Mouse (Mus musculus): ENCODE results near the gene 1700025F22Rik. TPM values are rescaled to one million over a fixed set of nuclear protein-coding genes. Genes with fewer than 3 reads are reported as not detected.
"Not testable (repeated sequence)": the region's sequence is repeated elsewhere in the genome, so short reads cannot be mapped to it uniquely, and the experiment has no call there.

Gene 1700025F22Rik
- not detected for total RNA-seq (2021)
- long read RNA-seq, experiment 1 = 0 reads
- long read RNA-seq, experiment 2 = 0 reads

DNA sequence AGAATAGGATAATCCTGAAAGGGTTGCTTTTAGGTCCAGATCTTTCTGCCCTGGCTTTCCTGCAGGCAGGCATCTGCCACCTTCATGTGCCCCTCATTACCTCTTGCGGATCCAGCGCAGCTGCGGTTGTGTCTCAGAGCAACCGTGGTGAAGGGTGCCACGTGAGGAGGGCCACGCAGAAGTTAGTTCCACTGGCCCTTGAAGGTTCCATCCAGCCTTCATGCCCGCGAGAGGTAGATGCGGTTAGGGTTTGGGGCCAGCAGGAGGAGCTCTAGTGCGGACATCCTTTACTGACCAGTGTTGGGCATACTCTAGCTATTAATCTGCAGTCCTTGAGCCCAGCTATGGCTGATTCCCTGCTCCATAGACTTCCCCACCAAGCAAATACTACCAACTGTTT lies at the start of gene 1700025F22Rik:
Gene 1700025F22Rik, minus strand, starts transcription at position 149 of the 400 bp plus-strand sequence.
- no peak for DNase-seq (ENCODE audit: low spot score in 2 of 2)
- intact Hi-C loops (cut with DNase I) = no loop called here

DNA sequence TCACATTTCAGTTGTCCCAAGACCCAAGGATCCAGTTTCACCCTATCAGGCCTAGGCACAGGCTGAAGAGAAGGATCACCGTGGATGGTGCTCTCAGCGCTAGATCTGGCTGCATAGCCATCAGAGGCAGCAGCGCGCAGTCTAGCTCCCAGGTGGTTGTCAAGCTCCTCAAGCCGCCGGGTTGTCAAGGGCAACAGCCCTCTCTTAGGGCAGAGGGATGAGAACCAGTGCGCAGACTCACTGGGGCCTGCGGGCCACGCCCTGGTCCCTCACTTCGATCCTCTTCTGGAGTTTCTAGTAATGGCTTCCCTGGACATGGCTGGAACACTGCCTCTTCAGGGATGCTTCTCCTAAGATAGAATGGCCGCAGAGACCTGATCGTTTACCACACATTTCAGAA lies 31.4 kb upstream of the 1700025F22Rik start, which contains the start of gene Ms4a13:
Gene Ms4a13, minus strand, starts transcription at position 192 of the 400 bp plus-strand sequence.
- no peak for DNase-seq (ENCODE audit: low spot score in 2 of 2)
- intact Hi-C loops (cut with DNase I) = no loop called here

DNA sequence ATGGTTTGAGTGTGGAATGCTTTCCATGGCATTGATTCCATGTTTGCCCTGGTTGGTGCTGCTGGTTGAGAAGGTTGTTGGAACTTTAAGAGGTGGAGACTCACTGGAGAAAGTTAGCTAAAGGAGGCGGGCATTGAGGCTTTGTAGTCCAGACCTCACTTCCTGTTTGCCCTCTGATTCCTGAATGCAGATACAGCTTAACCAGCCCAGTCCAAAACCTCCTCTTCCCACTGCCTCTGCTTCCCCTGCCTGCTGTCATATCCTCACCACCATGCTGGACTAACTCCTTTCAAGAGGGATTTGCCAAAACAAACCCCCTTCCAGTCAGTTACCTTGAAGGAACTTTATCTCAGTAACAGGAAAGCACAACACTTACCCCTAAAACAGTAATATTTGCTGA lies 27.4 kb upstream of the 1700025F22Rik start:
- no peak for DNase-seq (ENCODE audit: low spot score in 2 of 2)
- intact Hi-C loops (cut with DNase I) = no loop called here

DNA sequence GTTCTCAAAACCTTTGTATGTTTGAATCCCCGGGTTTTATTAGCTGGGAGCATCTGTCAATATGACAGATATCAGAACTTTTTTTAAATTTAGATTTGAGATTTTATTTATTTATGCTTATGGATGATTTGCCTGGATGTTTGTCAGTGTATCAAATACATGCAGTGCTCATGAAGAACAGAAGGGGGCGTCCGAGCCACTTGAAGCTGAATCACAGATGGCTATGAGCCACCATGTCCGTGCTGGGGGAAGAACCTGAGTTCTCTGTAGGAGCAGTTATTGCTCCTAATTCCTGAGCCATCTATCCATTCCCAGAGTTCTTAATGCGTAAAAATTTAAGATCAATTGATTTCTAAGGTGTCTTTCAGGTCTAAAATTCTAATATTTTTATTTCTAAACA lies 19.0 kb upstream of the 1700025F22Rik start:
- DNase-seq (ENCODE audit: low spot score in 2 of 2) = peak; percentile 3 to 4
- intact Hi-C loops (cut with DNase I) = no loop called here

DNA sequence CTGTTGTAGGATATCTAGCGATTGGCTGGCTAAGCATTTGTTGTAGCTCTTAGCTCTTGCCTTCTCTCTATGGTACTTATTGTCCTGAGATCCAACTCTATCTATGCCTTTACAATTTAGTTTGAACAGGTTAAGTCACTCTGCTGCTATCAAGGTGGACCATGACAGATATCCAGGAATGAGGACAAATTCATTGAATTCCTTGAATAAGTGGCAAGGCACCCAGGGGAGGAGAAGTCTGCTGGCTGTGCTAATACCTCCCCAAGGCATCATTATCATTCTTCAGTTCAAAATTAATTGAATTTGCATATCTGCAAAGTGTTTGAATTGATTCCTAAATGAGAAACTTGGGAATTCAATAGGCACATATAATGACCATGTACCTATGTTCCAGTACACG lies 12.3 kb upstream of the 1700025F22Rik start:
- DNase-seq (ENCODE audit: low spot score in 2 of 2) = no peak
- intact Hi-C loops (cut with DNase I) = no loop called here

DNA sequence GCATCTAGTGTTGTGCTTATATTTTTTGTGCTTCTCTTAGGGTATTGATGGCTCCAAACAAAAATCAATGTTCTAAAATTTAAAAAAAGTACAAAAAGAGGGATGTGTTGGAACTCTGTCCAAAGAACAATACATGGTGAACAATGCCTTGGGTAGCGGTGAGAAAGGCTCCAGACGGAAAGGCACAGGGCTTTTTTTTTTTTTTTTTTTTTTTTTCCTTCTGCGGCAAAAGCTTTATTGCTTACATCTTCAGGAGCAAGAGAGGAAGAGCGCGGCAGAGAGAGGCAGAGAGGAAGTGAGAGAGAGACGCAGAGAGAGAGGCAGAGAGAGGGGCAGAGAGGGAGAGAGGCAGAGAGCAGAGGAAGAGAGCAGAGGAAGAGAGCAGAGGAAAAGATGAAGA lies 7.2 kb downstream of the 1700025F22Rik start:
- intact Hi-C loops (cut with DNase I); DNase-seq (ENCODE audit: low spot score in 2 of 2): not testable (repeated sequence)

DNA sequence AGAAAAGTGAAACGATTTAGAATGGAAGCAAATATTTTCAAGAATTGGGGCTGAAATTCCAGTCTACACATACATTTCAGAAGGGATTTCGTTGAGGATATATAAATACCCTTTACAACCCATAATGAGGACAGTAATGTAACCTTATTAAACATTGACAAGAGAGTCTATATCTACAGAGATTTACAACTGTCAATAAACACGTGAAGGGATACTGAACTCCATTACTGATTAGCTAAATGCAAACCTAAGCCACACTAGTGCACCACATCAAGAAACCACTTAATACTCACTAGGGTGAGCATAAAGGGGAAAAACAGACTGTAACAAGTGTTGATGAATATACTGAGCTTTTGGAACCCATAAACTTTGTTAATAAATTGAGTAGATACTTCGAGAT lies 29.8 kb downstream of the 1700025F22Rik start:
- DNase-seq (ENCODE audit: low spot score in 2 of 2) = no peak

DNA sequence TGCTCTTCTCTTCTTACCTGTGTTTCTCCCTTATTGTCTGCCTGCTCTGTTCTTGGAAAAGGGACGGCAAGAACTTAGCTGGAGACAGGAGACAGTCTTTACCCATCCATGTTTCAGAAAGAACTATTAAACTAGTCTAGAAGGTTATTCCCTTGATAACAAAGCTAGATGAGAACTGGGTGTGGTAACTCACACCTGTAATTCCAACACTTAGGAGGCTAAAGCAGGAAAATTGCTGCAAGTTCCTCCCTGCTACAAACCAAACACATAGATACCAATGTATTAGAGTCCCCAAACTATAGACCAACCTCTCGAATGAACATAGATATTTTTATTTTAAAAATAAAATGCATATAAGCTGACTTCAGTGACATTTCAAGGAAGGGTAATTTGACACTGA lies 30.3 kb downstream of the 1700025F22Rik start:
- intact Hi-C loops (cut with DNase I) = no loop called here
- DNase-seq (ENCODE audit: low spot score in 2 of 2) = no peak

More for the DNA sequence above, 29.8 kb downstream of the 1700025F22Rik start:
- intact Hi-C loops (cut with DNase I) = no loop called here

DNA sequence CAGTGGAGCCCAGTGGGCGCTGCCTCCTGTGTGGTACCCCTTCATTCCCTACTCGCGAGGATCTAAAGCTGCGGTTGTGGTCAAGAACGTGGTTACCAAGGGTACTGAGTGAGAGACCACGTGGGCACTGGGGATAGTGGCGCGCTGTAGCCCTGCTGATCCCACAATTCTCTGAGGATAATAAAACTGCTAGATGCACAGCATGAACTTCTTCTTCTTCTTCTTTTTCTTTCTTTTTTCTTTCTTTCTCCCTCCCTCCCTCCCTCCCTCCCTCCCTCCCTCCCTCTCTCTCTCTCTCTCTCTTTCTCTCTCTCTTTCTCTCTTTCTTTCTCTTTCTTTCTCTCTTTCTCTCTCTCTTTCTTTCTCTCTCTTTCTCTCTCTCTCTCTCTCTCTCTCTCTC lies 34.3 kb downstream of the 1700025F22Rik start, which contains the start of gene 1700017D01Rik:
Gene 1700017D01Rik, minus strand, starts transcription at position 101 of the 400 bp plus-strand sequence.
- intact Hi-C loops (cut with DNase I); DNase-seq (ENCODE audit: low spot score in 2 of 2): not testable (repeated sequence)

DNA sequence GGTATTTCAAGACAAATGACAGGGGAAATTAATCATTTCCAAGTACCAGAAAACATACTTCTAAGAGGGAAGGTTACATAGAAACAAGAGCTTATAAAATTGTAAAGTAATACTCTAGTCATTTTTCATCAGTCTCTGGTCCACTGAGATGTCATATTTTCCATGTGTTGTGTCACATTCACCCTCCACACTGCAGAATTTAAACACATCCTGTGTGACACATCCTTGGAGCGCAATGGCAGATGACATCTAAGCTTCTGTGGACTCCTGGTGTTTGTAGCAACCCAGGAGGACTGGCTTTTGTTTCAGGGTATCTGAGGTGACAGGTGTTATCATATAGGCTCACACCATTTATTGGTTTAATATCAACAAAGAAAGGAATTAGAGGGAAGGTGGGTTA lies 35.4 kb downstream of the 1700025F22Rik start:
- intact Hi-C loops (cut with DNase I) = no loop called here
- DNase-seq (ENCODE audit: low spot score in 2 of 2) = no peak

DNA sequence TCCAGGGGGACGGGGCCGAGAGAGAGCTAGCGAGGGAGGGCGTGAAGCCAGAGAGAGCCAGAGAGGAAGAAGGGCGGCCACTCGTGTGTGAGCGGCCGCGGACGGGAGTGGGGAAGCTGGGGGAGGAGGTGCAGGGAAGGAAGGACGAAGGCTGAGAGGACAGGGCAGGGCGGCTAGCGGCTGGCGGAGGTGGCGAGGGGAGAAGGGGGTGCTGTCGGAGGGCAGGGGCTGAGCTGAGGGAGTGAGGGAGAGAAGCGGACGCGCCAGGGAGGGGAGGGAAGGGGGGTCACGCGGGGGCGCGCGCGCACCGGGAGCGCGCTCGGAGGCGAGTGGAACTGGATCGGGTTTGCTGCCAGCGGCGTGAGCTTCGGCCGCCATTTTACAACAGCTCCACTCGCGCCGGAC lies 44.1 kb downstream of the 1700025F22Rik start:
- intact Hi-C loops (cut with DNase I); DNase-seq (ENCODE audit: low spot score in 2 of 2): not testable (repeated sequence)

DNA sequence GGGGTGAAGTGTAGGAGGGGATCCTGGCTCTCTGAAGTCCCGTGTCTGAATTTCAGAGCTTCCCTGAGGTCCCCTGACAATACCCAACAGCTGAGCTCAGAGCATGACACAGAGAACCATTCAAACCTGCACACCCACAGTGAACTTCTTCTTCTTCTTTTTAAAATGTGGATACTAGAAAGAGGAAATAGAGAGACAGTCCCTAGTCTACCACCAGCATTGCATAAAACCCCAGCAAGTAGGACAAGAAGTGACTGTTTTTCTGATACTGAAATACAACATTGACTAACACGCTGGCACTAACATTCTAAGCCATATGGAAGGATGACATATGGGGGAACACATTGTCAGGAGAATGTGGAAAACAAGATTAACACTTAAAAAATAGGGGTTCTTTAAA lies 45.8 kb downstream of the 1700025F22Rik start:
- DNase-seq (ENCODE audit: low spot score in 2 of 2) = peak in 1 of 2 experiments; percentile 4
- intact Hi-C loops (cut with DNase I) = no loop called here

DNA sequence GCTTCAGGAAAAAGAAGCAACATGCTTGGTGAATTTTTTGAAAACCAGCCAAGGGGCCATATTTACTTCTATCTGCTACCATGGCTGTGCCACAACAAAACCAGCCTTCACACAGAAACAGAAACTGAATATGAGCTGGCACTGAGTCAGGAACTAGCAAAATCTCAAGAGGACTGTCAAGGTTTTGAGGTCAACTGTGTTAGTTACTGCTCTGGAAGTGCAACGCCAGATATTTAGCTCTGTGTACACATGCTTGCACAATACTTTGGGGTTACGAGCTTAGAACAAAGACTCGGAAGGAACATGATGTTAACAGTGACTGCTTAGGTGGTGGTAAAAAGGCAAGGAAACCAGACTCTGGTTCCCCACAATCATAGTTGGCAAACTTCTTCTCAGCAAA lies 57.4 kb downstream of the 1700025F22Rik start:
- no peak for DNase-seq (ENCODE audit: low spot score in 2 of 2)
- intact Hi-C loops (cut with DNase I) = no loop called here

DNA sequence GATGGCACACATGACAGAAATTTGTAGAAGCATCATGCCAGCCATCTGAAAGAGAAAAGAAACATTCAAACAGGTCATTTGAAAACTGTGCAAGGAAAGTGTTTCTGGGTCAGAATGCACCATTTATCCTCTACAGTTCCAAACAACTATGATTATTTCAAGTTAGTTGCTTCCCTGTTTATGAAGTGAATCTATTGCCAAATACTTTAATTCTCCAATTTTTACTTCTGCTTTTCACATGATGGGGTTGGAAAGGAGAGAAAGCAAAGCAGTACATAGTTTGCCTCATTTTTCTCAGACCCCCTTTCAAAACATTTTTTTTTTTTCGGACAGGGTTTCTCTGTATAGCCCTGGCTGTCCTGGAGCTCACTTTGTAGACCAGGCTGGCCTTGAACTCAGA lies 63.2 kb downstream of the 1700025F22Rik start:
- intact Hi-C loops (cut with DNase I) = no loop called here
- no peak for DNase-seq (ENCODE audit: low spot score in 2 of 2)

DNA sequence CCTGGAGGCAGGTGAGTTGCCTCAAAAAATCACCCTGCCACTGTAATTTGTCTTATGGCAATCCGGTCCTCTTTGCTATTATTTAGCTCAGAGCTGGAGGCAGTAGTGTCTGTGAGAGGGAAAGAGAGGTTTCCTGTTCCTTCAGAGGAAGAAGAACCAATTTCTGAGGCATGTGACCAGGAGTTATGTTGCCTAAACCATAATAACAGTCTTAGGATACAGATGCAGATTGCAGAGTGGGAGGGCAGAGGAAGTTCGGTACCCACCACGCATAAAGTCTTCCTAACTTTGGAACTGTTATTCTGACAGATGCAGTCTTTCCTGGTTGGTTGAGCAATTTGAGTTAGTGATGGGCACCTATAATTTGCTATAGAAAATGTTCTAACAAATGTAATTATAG lies 66.7 kb downstream of the 1700025F22Rik start:
- intact Hi-C loops (cut with DNase I) = no loop called here

DNA sequence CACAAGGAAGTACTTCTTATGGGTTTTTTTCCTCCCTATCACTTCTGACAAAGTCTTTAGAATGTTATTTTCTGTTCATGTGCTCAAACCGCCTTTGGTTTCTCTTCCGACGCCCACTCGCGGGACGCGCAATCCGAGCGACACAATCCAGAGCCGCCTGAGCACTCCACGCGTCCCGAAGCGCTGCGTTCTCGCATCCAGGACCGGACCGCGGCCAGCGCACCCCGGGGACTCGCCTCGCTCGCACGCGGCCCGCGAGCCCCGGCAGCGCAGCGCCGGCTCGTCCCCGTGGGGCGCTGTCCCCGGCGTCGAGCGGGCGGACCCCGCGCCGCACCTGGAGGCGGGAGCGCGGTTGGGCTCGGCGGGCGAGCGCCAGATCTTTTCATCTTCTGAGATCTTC lies 73.0 kb downstream of the 1700025F22Rik start:
- intact Hi-C loops (cut with DNase I) = not testable (repeated sequence)

More for the DNA sequence above, 66.7 kb downstream of the 1700025F22Rik start:
- no peak for DNase-seq (ENCODE audit: low spot score in 2 of 2)

More for the DNA sequence above, 73.0 kb downstream of the 1700025F22Rik start:
- DNase-seq (ENCODE audit: low spot score in 2 of 2) = not testable (repeated sequence)

Other genes with a start within 250 kb of the 1700025F22Rik start
- not detected for gene Zp1, start 244.7 kb downstream of the 1700025F22Rik start, total RNA-seq (2021)
- gene Ptgdr2, start 228.2 kb downstream of the 1700025F22Rik start, total RNA-seq (2021) = under 1 TPM; 0.32 to 0.33 TPM
- gene Ccdc86, start 216.1 kb downstream of the 1700025F22Rik start, total RNA-seq (2021) = 1 to 10 TPM; 8.5 to 8.9 TPM
- gene Ms4a10, start 190.7 kb downstream of the 1700025F22Rik start, total RNA-seq (2021) = not detected
- gene Ms4a15, start 172.1 kb downstream of the 1700025F22Rik start, total RNA-seq (2021) = under 1 TPM in 1 of 2 experiments, not detected in 1; 0.80 TPM
- not detected for gene Ms4a18, start 147.3 kb downstream of the 1700025F22Rik start, total RNA-seq (2021)
- not detected for gene Ms4a8a, start 84.2 kb downstream of the 1700025F22Rik start, total RNA-seq (2021)
- gene 1700017D01Rik, start 34.4 kb downstream of the 1700025F22Rik start, total RNA-seq (2021) = not detected
- not detected for gene Ms4a13, start 31.4 kb upstream of the 1700025F22Rik start, total RNA-seq (2021)
- gene Ms4a12, start 67.1 kb upstream of the 1700025F22Rik start, total RNA-seq (2021) = not detected
- gene Ms4a1, start 100.9 kb upstream of the 1700025F22Rik start, total RNA-seq (2021) = under 1 TPM in 1 of 2 experiments, not detected in 1; 0.15 TPM
- gene Ms4a5, start 118.6 kb upstream of the 1700025F22Rik start, total RNA-seq (2021) = not detected
- gene Ms4a14, start 149.1 kb upstream of the 1700025F22Rik start, total RNA-seq (2021) = not detected
- gene Ms4a7, start 170.8 kb upstream of the 1700025F22Rik start, total RNA-seq (2021) = under 1 TPM; 0.20 to 0.59 TPM
- 1 to 10 TPM in 1 of 2 experiments, under 1 TPM in 1; 0.97 to 1.8 TPM for gene Ms4a4a, start 210.2 kb upstream of the 1700025F22Rik start, total RNA-seq (2021)
- gene Ms4a4c, start 239.4 kb upstream of the 1700025F22Rik start, total RNA-seq (2021) = not detected

Measured in left cerebral cortex, postnatal 14 days (tissue).